Mouse (Mus musculus) embryonic facial prominence, embryonic 13.5 days (tissue): Measurements from ENCODE around the gene Asic3. TPM values are rescaled to one million over a fixed set of nuclear protein-coding genes. Genes with fewer than 3 reads are reported as not detected.
A peak's percentile ranks its signal among the peaks of the same experiment; 100 is the strongest.

Source experiments
- ATAC-seq: fragments of 200-750 bp; cut with Nextera tagmentation; 2 replicates; pipeline ENCODE4 v1.8.0; 2017; ENCODE audit warnings: low read depth; ENCODE audit not compliant: insufficient number of reproducible peaks, insufficient read depth, low FRiP score, low TSS enrichment
- H3K27ac ChIP-seq: fragments of 300-500 bp; sonication (generic); 2 replicates; pipeline ENCODE4 v1.5.1; 2015; ENCODE audit warnings: moderate library complexity, mild to moderate bottlenecking, inconsistent platforms
- H3K27me3 ChIP-seq: fragments of 300-500 bp; sonication (generic); 2 replicates; pipeline ENCODE4 v1.6.1; 2015; ENCODE audit warnings: mild to moderate bottlenecking, inconsistent platforms
- H3K36me3 ChIP-seq: fragments of 300-500 bp; sonication (generic); 2 replicates; pipeline ENCODE4 v1.6.1; 2015; ENCODE audit warnings: mild to moderate bottlenecking, inconsistent platforms
- H3K4me1 ChIP-seq: fragments of 300-500 bp; sonication (generic); 2 replicates; pipeline ENCODE4 v1.6.1; 2015; ENCODE audit warnings: inconsistent platforms
- H3K4me2 ChIP-seq: fragments of 300-500 bp; sonication (generic); 2 replicates; pipeline ENCODE4 v1.6.1; 2015; ENCODE audit warnings: moderate library complexity, mild to moderate bottlenecking, inconsistent platforms
- H3K4me3 ChIP-seq: fragments of 300-500 bp; sonication (generic); 2 replicates; pipeline ENCODE4 v1.5.1; 2015; ENCODE audit warnings: mild to moderate bottlenecking, inconsistent platforms
- H3K9ac ChIP-seq: fragments of 300-500 bp; sonication (generic); 2 replicates; pipeline ENCODE4 v1.6.1; 2015; ENCODE audit warnings: mild to moderate bottlenecking, inconsistent platforms
- H3K9me3 ChIP-seq: fragments of 300-500 bp; sonication (generic); 2 replicates; pipeline ENCODE4 v1.6.1; 2016; ENCODE audit warnings: inconsistent platforms
- WGBS: fragments of 180-500 bp; shearing (Covaris S2); methylation state at CpG from one replicate; pipeline ENCODE4 v1.1.7; 2015; ENCODE audit warnings: mixed read lengths; 5-methylcytosine and 5-hydroxymethylcytosine counted together
- polyA plus RNA-seq: library from polyadenylated mRNA; unstranded; fragments of >200 nt; fragmentation: Nextera tagmentation; extraction: Ambion mirVana; gene quantifications from 2 replicates; pipeline ENCODE4 v1.2.1, GENCODE M21; 2015

The Asic3 gene
- polyA plus RNA-seq, 1 experiment from 2014 or later = 3.5 TPM

- Histone ChIP-seq H3K9me3 (no peaks in the 10 kb centered on the region), H3K9ac (no peak overlapping the region), H3K27me3 (no peaks in the 10 kb centered on the region), H3K4me2 (no peak overlapping the region), H3K4me3 (no peak overlapping the region), H3K36me3 (peaks cover 59% of the 10 kb centered on the region), H3K27ac (no peak overlapping the region), H3K4me1 (no peaks in the 10 kb centered on the region)
- no peak for ATAC-seq
- 93% methylated on average over 9 of the region's 9 CpGs for WGBS
Measured at GRCm38 (mm10) chr5:24401969-24402368, 11.2 kb upstream of the Asic3 start.

- no peak for ATAC-seq
- peaks cover 77% of the 10 kb centered on the region for H3K36me3 ChIP-seq
Measured at GRCm38 (mm10) chr5:24404594-24405360, 8.4 kb upstream of the Asic3 start.

GRCm38 (mm10) chr5:24405389-24405876 lies 7.8 kb upstream of the Asic3 start:
- Histone ChIP-seq H3K9me3 (no peaks in the 10 kb centered on the region), H3K4me3 (no peak overlapping the region), H3K36me3 (peaks cover 71% of the 10 kb centered on the region), H3K27me3 (no peaks in the 10 kb centered on the region), H3K4me2 (no peak overlapping the region), H3K4me1 (no peaks in the 10 kb centered on the region), H3K9ac (no peak overlapping the region), H3K27ac (no peak overlapping the region)
- ATAC-seq = no peak
- 75% methylated on average over 3 of the region's 3 CpGs for WGBS

More at GRCm38 (mm10) chr5:24404594-24405360, 8.4 kb upstream of the Asic3 start:
- Histone ChIP-seq H3K9ac (no peak overlapping the region), H3K4me3 (no peak overlapping the region), H3K4me1 (no peaks in the 10 kb centered on the region), H3K27me3 (no peaks in the 10 kb centered on the region), H3K27ac (no peak overlapping the region), H3K4me2 (no peak overlapping the region), H3K9me3 (no peaks in the 10 kb centered on the region)
- WGBS = 80% methylated on average over 6 of the region's 6 CpGs

GRCm38 (mm10) chr5:24408651-24409050 lies 4.5 kb upstream of the Asic3 start:
- Histone ChIP-seq H3K27ac (no peak overlapping the region), H3K4me3 (no peak overlapping the region), H3K4me1 (peaks cover 12% of the 10 kb centered on the region), H3K36me3 (peaks cover 48% of the 10 kb centered on the region), H3K4me2 (no peak overlapping the region), H3K27me3 (no peaks in the 10 kb centered on the region), H3K9ac (no peak overlapping the region), H3K9me3 (no peaks in the 10 kb centered on the region)
- 93% methylated on average over 13 of the region's 13 CpGs for WGBS
- no peak for ATAC-seq

GRCm38 (mm10) chr5:24409466-24409865 lies 3.7 kb upstream of the Asic3 start:
- ATAC-seq = no peak
- WGBS = 77% methylated on average over 2 of the region's 2 CpGs

GRCm38 (mm10) chr5:24412063-24412462 lies 1.1 kb upstream of the Asic3 start:
- Histone ChIP-seq H3K9ac (no peak overlapping the region), H3K4me1 (peaks cover 33% of the 10 kb centered on the region), H3K4me3 (no peak overlapping the region), H3K4me2 (no peak overlapping the region), H3K36me3 (peaks cover 18% of the 10 kb centered on the region), H3K27ac (no peak overlapping the region), H3K9me3 (no peaks in the 10 kb centered on the region), H3K27me3 (no peaks in the 10 kb centered on the region)
- WGBS = 89% methylated on average over 2 of the region's 2 CpGs
- no peak for ATAC-seq

More at GRCm38 (mm10) chr5:24409466-24409865, 3.7 kb upstream of the Asic3 start:
- no peaks in the 10 kb centered on the region for H3K9me3 ChIP-seq
- no peak overlapping the region for H3K27ac ChIP-seq
- H3K27me3 ChIP-seq = no peaks in the 10 kb centered on the region
- H3K36me3 ChIP-seq = peaks cover 41% of the 10 kb centered on the region
- no peak overlapping the region for H3K4me2 ChIP-seq
- H3K9ac ChIP-seq = no peak overlapping the region
- H3K4me1 ChIP-seq = peaks cover 20% of the 10 kb centered on the region
- H3K4me3 ChIP-seq = no peak overlapping the region

- peak overlapping the region; percentile 63 for H3K27ac ChIP-seq
- peak overlapping the region; percentile 39 for H3K4me2 ChIP-seq
Measured at GRCm38 (mm10) chr5:24413938-24414337, 746 bp downstream of the Asic3 start.

GRCm38 (mm10) chr5:24416222-24416736 lies 3.1 kb downstream of the Asic3 start:
- WGBS = 2% methylated on average over 21 of the region's 21 CpGs
- no peak overlapping the region for H3K9ac ChIP-seq
- H3K4me2 ChIP-seq = peak overlapping the region; percentile 28

More at GRCm38 (mm10) chr5:24413938-24414337, 746 bp downstream of the Asic3 start:
- no peak for ATAC-seq
- WGBS = 86% methylated on average over 13 of the region's 13 CpGs
- Histone ChIP-seq H3K9me3 (no peaks in the 10 kb centered on the region), H3K4me3 (no peak overlapping the region), H3K27me3 (no peaks in the 10 kb centered on the region), H3K9ac (no peak overlapping the region), H3K36me3 (peaks cover 17% of the 10 kb centered on the region), H3K4me1 (peaks cover 33% of the 10 kb centered on the region)

GRCm38 (mm10) chr5:24417587-24417986 lies 4.4 kb downstream of the Asic3 start:
- Histone ChIP-seq H3K9ac (no peak overlapping the region), H3K27ac (no peak overlapping the region), H3K9me3 (no peaks in the 10 kb centered on the region), H3K4me2 (no peak overlapping the region), H3K4me1 (peaks cover 42% of the 10 kb centered on the region), H3K27me3 (no peaks in the 10 kb centered on the region), H3K36me3 (peaks cover 43% of the 10 kb centered on the region), H3K4me3 (no peak overlapping the region)
- no peak for ATAC-seq
- WGBS = 82% methylated on average over 10 of the region's 10 CpGs

More at GRCm38 (mm10) chr5:24416222-24416736, 3.1 kb downstream of the Asic3 start:
- peaks cover 37% of the 10 kb centered on the region for H3K4me1 ChIP-seq
- peaks cover 36% of the 10 kb centered on the region for H3K36me3 ChIP-seq
- no peaks in the 10 kb centered on the region for H3K9me3 ChIP-seq
- no peaks in the 10 kb centered on the region for H3K27me3 ChIP-seq
- no peak overlapping the region for H3K4me3 ChIP-seq
- ATAC-seq = 0 out of 2 replicates have a peak, but pooled peaks have one; percentile 2
- no peak overlapping the region for H3K27ac ChIP-seq

- H3K4me1 ChIP-seq = peaks cover 36% of the 10 kb centered on the region
- H3K4me2 ChIP-seq = no peak overlapping the region
- no peak overlapping the region for H3K9ac ChIP-seq
- H3K27me3 ChIP-seq = no peaks in the 10 kb centered on the region
- no peak for ATAC-seq
- no peaks in the 10 kb centered on the region for H3K9me3 ChIP-seq
- H3K27ac ChIP-seq = no peak overlapping the region
- WGBS = 86% methylated on average over 9 of the region's 9 CpGs
- H3K36me3 ChIP-seq = peaks cover 43% of the 10 kb centered on the region
- no peak overlapping the region for H3K4me3 ChIP-seq
Measured at GRCm38 (mm10) chr5:24420381-24420780, 7.2 kb downstream of the Asic3 start.

GRCm38 (mm10) chr5:24423129-24424003 lies 10.2 kb downstream of the Asic3 start, which contains the start of the genes Cdk5 and Slc4a2:
Gene Cdk5, minus strand, starts transcription at chr5:24423530.
Gene Slc4a2, plus strand, starts transcription at chr5:24423837.
- 0% methylated on average over 46 of the region's 46 CpGs for WGBS
- Histone ChIP-seq H3K9ac (peak within 1 kb of the TSS; percentile 85), H3K4me2 (peak within 1 kb of the TSS; percentile 85), H3K4me3 (peak within 1 kb of the TSS; percentile 71), H3K27me3 (no peaks in the 10 kb centered on the region), H3K36me3 (peaks cover 36% of the 10 kb centered on the region), H3K4me1 (peaks cover 49% of the 10 kb centered on the region), H3K9me3 (no peaks in the 10 kb centered on the region), H3K27ac (peak within 1 kb of the TSS; percentile 92)
- ATAC-seq = peak; percentile 89
